Mouse (Mus musculus) liver, adult 2 months (tissue): ENCODE results near the gene Lipk. TPM values are rescaled to one million over a fixed set of nuclear protein-coding genes. Genes with fewer than 3 reads are reported as not detected.

Experiments used
- DNase-seq: peaks from one replicate; pipeline ENCODE4 v3.0.0-alpha.2; 2011; ENCODE audit warnings: low read depth, low spot score; ENCODE audit errors: extremely low read depth
- H3K27ac ChIP-seq: fragments of 200-500 bp; replicated peaks from 2 replicates; pipeline ENCODE4 v1.5.1; 2012; ENCODE audit warnings: low read depth, mild to moderate bottlenecking, control low read depth, inconsistent platforms, low read length; ENCODE audit not compliant: insufficient read depth
- H3K27me3 ChIP-seq: fragments of 200-500 bp; 2 replicates; pipeline ENCODE4 v1.6.1; 2012; ENCODE audit warnings: mild to moderate bottlenecking, moderate library complexity, low read length, inconsistent platforms; ENCODE audit not compliant: control insufficient read depth, insufficient read depth
- H3K36me3 ChIP-seq: fragments of 200-500 bp; 2 replicates; pipeline ENCODE4 v1.6.1; 2012; ENCODE audit warnings: low read length, inconsistent platforms; ENCODE audit not compliant: control insufficient read depth, insufficient read depth
- H3K4me1 ChIP-seq: fragments of 200-500 bp; 2 replicates; pipeline ENCODE4 v1.6.1; 2011; ENCODE audit warnings: low read length; ENCODE audit not compliant: control insufficient read depth, insufficient read depth
- H3K4me3 ChIP-seq: fragments of 200-500 bp; 2 replicates; pipeline ENCODE4 v1.5.1; 2011; ENCODE audit warnings: low read depth, mild to moderate bottlenecking, control low read depth, low read length, moderate library complexity; ENCODE audit not compliant: insufficient read depth
- H3K79me2 ChIP-seq: fragments of 200-500 bp; 2 replicates; pipeline ENCODE4 v1.6.1; 2012; ENCODE audit warnings: inconsistent platforms, mild to moderate bottlenecking, low read length, moderate library complexity; ENCODE audit not compliant: control insufficient read depth, insufficient read depth
- H3K9ac ChIP-seq: fragments of 200-500 bp; 2 replicates; pipeline ENCODE4 v1.6.1; 2012; ENCODE audit warnings: low read depth, mild to moderate bottlenecking, control low read depth, inconsistent platforms, low read length
- CTCF ChIP-seq: fragments of 200-500 bp; IDR thresholded peaks from 2 replicates; pipeline ENCODE4 v1.5.1; 2011; ENCODE audit warnings: low read depth, low read length, control low read depth
- POLR2A ChIP-seq: fragments of 200-500 bp; IDR thresholded peaks from 2 replicates; pipeline ENCODE4 v1.6.1; 2011; ENCODE audit warnings: low read length, control low read depth; ENCODE audit not compliant: insufficient read depth; ENCODE audit errors: extremely low read depth
- WGBS: fragments of 180-500 bp; shearing (Covaris S2); methylation state at CpG from one replicate; pipeline ENCODE4 v1.1.7; 2018; 5-methylcytosine and 5-hydroxymethylcytosine counted together
- polyA plus RNA-seq: library from polyadenylated mRNA; depleted of rRNA; stranded (reverse); fragments of >200 nt; gene quantifications from 2 replicates; pipeline ENCODE4 v1.2.3, GENCODE M21; 2012
- total RNA-seq: library from RNA; depleted of rRNA; stranded (reverse); fragments of >200 nt; gene quantifications from 2 replicates; pipeline ENCODE4 v1.2.3, GENCODE M21; 2014

Gene Lipk
- total and polyA plus RNA-seq, 2 experiments: not detected

- Histone ChIP-seq H3K4me1 (no peaks in the 10 kb centered on the region), H3K4me3 (no peak overlapping the region), H3K79me2 (no peaks in the 10 kb centered on the region), H3K27me3 (no peaks in the 10 kb centered on the region), H3K27ac (no peak overlapping the region), H3K9ac (no peak overlapping the region), H3K36me3 (no peaks in the 10 kb centered on the region)
- no peak for DNase-seq
- TF ChIP-seq CTCF (no peak), POLR2A (no peak)
- WGBS: 72% methylated on average over 1 of the region's 1 CpGs
These were observed 31.6 kb downstream of the Lipk start for GRCm38 (mm10) chr19:34039731-34040130.

- Histone ChIP-seq H3K27ac (no peak overlapping the region), H3K4me1 (no peaks in the 10 kb centered on the region), H3K79me2 (no peaks in the 10 kb centered on the region), H3K27me3 (no peaks in the 10 kb centered on the region), H3K9ac (no peak overlapping the region), H3K36me3 (no peaks in the 10 kb centered on the region), H3K4me3 (no peak overlapping the region)
- no peak for DNase-seq
- TF ChIP-seq POLR2A (no peak), CTCF (no peak)
- 84% methylated on average over 6 of the region's 6 CpGs for WGBS
These were observed 34.9 kb downstream of the Lipk start for GRCm38 (mm10) chr19:34043008-34043407.

GRCm38 (mm10) chr19:34049371-34050039 lies 41.4 kb downstream of the Lipk start:
- Histone ChIP-seq H3K4me1 (no peaks in the 10 kb centered on the region), H3K9ac (no peak overlapping the region), H3K27me3 (no peaks in the 10 kb centered on the region), H3K79me2 (no peaks in the 10 kb centered on the region), H3K4me3 (no peak overlapping the region), H3K36me3 (no peaks in the 10 kb centered on the region), H3K27ac (no peak overlapping the region)
- no peak for DNase-seq
- 84% methylated on average over 3 of the region's 3 CpGs for WGBS
- TF ChIP-seq CTCF: no peak
- TF ChIP-seq POLR2A: no peak

GRCm38 (mm10) chr19:34051502-34051901 lies 43.4 kb downstream of the Lipk start:
- Histone ChIP-seq H3K36me3 (no peaks in the 10 kb centered on the region), H3K79me2 (no peaks in the 10 kb centered on the region), H3K9ac (no peak overlapping the region), H3K4me3 (no peak overlapping the region), H3K27me3 (no peaks in the 10 kb centered on the region), H3K4me1 (no peaks in the 10 kb centered on the region), H3K27ac (no peak overlapping the region)
- no peak for TF ChIP-seq POLR2A
- no peak for TF ChIP-seq CTCF
- DNase-seq: no peak
- 88% methylated on average over 3 of the region's 3 CpGs for WGBS

- WGBS: 60% methylated on average over 1 of the region's 1 CpGs
These were observed 55.5 kb downstream of the Lipk start for GRCm38 (mm10) chr19:34063547-34063946.

GRCm38 (mm10) chr19:34064059-34064458 lies 56.0 kb downstream of the Lipk start:
- Histone ChIP-seq H3K9ac (no peak overlapping the region), H3K27me3 (no peaks in the 10 kb centered on the region), H3K79me2 (no peaks in the 10 kb centered on the region), H3K4me1 (no peaks in the 10 kb centered on the region), H3K4me3 (no peak overlapping the region), H3K36me3 (no peaks in the 10 kb centered on the region), H3K27ac (no peak overlapping the region)
- no peak for DNase-seq
- TF ChIP-seq POLR2A (no peak), CTCF (no peak)
- 87% methylated on average over 4 of the region's 4 CpGs for WGBS

More at GRCm38 (mm10) chr19:34063547-34063946, 55.5 kb downstream of the Lipk start:
- no peak for DNase-seq
- H3K79me2 ChIP-seq: no peaks in the 10 kb centered on the region
- no peaks in the 10 kb centered on the region for H3K27me3 ChIP-seq
- H3K27ac ChIP-seq: no peak overlapping the region
- H3K36me3 ChIP-seq: no peaks in the 10 kb centered on the region
- no peak overlapping the region for H3K9ac ChIP-seq
- no peak for TF ChIP-seq CTCF
- no peak for TF ChIP-seq POLR2A
- no peak overlapping the region for H3K4me3 ChIP-seq
- no peaks in the 10 kb centered on the region for H3K4me1 ChIP-seq
